Mouse (Mus musculus) kidney, postnatal 10 days (tissue): ENCODE measurements around the gene Grap2.

Experiments used
- DNase-seq: peaks from one replicate; pipeline ENCODE4 v3.0.0; 2021; ENCODE audit warnings: mixed read lengths

The Grap2 gene

GRCm38 (mm10) chr15:80604026-80604425, 31.6 kb downstream of the Grap2 start:
- DNase-seq: no peak

- no peak for DNase-seq
Measured at GRCm38 (mm10) chr15:80607970-80608369, 35.6 kb downstream of the Grap2 start.

- no peak for DNase-seq
Measured at GRCm38 (mm10) chr15:80610335-80610734, 37.9 kb downstream of the Grap2 start.

GRCm38 (mm10) chr15:80611478-80611877, 39.1 kb downstream of the Grap2 start:
- no peak for DNase-seq

GRCm38 (mm10) chr15:80613904-80614303, 41.5 kb downstream of the Grap2 start:
- no peak for DNase-seq

DNA sequence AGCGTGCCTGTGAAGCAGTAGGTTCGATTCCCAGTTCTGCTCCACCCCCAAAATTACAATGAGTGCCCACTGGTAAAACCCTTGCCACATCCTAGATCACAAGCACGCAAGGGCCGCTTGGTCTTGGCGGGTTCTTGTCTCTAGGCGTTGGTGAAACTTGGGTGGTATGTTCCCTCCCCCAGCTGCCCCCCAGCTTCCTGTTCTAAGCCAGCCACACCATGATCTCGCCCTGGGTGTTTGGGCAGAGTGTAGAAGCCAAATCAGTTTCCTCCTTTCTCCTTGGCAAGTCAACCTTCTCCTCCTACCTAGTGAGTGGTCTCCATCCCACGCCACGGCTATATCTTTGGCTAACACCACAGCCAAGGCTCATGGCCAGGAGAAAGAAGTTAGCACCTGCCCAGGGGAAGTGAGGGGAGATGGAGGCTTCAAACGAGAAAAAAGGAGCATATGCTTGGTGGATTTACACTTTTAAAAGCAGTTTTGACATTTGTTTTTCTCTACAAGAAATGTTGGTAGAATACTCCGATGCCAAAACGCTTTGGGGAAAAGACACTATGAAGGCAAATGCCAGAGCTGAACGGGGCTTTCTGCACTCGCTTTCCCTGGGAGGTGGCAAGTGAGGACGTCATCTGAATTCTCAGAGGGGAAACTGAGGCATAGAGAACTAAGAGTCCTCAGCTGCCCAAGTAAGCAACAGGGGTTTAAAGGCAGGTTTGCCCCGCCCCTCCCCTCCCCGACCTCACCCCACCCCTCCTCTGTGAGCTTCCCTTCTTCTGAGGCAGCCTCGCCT, 42.3 kb downstream of the Grap2 start:
- no peak for DNase-seq

DNA sequence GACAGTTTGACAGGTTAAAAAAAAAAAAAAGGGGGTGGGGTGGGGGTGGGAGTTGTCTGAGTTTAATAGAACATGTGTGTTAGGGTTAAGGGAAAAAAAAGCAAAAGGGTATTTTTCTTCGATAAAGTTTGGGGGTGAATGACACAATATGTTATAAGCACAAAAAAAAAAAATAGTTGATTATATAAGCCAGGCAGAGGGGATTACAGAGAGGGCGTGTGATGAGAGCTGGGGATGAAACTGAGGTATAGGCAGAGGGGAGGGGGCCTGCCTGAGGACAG, 42.8 kb downstream of the Grap2 start:
- no peak for DNase-seq

- no peak for DNase-seq
Measured at GRCm38 (mm10) chr15:80615636-80616383, 43.4 kb downstream of the Grap2 start.

DNA sequence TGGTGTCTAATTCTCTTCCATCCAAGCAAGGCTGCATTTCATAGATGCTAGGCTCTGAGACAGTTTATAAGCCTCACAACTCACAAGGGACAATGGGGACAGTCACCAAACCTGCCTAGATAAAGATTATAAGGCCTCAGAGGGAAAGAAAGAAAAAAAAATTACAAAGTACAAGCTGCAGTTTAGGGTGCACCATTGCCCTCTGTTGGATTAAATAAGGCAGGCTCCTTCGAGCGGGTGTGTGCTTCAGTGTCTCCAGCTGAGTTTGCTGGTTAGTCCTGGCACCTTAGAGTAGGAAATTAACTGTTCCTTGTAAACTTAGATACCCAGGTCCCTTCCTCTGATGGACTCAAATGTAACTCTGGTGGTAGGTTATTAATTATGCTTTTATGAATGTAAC, 45.4 kb downstream of the Grap2 start:
- no peak for DNase-seq

- DNase-seq: no peak
Measured at GRCm38 (mm10) chr15:80619166-80619565, 46.8 kb downstream of the Grap2 start.

DNA sequence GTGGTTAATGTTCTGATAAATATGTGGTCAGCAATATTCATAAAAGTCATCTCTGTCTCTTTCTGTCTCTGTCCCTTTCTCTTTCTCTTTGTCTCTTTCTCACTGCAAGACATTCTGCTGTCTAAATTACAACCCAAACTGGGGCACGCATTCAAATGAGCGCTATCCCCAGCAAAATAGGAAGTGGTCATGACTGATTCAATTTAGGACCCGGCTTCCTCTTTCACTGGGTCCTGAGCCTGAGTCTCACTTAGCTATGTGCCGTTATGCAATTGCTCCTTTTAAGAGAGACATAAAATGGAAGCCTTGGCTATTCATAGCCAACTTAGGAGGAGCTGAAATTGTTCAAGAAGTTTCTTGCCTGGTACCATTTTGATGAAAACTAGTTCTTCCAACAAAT, 47.4 kb downstream of the Grap2 start:
- DNase-seq: no peak

DNA sequence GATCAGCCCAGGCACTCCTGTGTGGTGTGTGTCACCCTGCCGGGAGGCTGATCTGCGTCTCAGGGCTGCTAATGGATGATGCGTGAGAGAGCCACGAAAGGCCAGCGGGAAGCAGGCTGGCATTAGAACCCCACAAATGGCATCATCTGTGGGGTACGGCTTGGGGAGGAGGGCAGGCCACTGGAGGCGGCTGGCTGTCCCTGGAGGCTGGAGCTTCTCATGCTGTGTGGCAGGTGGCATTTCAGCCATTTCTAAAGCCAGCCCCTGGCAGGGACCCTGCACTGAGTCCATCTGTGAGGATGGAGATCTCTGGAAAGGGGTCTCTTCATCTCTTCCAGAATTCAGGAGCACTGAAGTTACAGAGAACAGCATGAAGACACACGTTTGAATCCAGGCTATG, 48.0 kb downstream of the Grap2 start:
- no peak for DNase-seq

- DNase-seq: no peak
Measured at GRCm38 (mm10) chr15:80623171-80623837, 50.9 kb downstream of the Grap2 start.

- no peak for DNase-seq
Measured at GRCm38 (mm10) chr15:80626472-80626871, 54.1 kb downstream of the Grap2 start.

DNA sequence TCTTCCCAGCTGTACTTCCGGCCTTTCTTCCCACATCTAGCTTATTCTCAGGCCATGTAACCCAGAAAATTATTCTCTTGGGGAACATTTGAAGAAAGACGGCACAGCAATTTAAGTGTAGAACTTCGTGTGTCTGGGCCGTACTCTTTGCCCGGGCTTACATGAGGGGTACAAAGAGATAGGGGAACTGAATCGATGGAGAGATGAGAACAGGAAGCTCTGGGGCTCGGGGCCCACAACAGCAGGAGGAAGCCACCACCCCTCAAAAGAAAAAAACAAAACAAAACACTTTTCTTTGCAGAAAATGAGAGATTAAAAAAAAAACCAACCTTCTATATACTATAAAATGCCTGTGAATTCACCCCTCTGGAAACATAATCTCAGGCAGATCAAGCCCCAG, 57.8 kb downstream of the Grap2 start:
- DNase-seq: no peak

- DNase-seq: no peak
Measured at GRCm38 (mm10) chr15:80630711-80631110, 58.3 kb downstream of the Grap2 start.

- DNase-seq: no peak
Measured at GRCm38 (mm10) chr15:80631311-80631710, 58.9 kb downstream of the Grap2 start.

DNA sequence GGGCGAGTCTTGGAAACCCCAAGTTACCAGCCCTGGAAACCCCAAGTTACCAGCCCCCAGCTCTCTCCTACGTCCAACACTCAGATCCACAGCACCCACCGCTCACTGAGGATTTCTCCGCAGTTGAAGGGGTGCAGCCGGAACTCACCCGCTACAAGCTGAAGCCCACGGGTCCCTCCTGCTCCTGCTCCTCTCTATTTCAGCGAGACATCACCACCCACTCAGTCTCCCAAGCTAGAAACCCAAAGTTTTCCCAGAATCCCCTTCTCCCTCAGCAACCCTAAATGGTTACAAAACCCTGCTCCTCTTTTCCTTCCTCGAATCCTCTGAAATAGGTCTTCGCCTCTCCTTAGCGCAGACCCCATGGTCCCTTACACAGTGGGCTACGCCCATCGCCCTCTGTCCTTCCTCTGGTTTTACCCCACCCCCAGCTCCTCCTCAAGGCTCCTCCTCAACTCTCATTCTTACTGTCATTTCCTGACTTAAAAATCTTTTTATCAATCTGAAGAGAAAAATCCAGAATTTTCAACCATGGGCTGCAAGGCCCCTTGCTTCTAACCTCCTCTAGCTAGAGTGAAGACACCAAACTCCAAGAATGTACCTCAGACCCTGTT, 60.0 kb downstream of the Grap2 start:
- no peak for DNase-seq

DNA sequence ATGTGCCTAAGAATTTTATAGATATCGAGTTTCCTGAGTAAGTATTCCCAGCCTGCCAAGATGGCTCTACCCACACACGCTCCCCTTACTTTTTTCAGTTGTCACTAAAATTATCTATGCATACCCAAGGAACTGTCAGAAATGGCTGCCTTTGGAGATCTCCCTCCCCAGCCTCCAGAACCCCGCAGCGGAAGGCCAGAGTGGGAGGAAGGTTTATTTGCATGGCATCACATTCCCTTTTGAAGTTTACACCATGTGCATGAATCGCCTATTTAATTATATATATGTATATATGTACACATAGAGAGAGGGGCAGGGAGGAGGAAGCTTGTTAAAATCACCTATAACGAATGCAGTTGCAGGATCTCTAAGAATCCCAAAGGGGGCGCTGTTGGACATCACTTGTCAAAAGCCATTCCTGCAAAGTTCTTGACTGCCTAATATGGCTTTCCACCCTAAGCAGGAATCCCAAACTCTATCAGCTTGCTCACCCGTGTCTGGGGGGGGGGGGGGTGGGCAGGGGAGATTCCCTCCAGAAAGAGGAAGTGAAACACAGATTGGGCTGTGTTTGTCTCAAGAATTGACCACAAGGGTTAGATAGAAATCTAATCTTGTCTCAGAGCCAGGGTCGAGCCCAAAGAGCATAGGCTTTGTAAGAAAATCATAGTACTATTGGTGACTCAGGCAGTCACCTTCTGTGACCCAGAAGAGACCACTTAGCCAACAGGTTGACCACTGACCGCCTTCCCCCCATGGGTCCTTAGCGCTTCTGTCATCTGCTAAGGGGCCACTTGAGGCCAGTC, 62.2 kb downstream of the Grap2 start:
- peak; percentile 58 for DNase-seq

- no peak for DNase-seq
Measured at GRCm38 (mm10) chr15:80636757-80637372, 64.5 kb downstream of the Grap2 start.

GRCm38 (mm10) chr15:80639071-80639702, 66.8 kb downstream of the Grap2 start:
- peak; percentile 20 for DNase-seq

GRCm38 (mm10) chr15:80639874-80640273, 67.5 kb downstream of the Grap2 start:
- no peak for DNase-seq
